Mouse (Mus musculus): ENCODE measurements around the gene Pex6.
"Not testable (repeated sequence)": the region's sequence is repeated elsewhere in the genome, so short reads cannot be mapped to it uniquely, and the experiment has no call there.

The Pex6 gene

DNA sequence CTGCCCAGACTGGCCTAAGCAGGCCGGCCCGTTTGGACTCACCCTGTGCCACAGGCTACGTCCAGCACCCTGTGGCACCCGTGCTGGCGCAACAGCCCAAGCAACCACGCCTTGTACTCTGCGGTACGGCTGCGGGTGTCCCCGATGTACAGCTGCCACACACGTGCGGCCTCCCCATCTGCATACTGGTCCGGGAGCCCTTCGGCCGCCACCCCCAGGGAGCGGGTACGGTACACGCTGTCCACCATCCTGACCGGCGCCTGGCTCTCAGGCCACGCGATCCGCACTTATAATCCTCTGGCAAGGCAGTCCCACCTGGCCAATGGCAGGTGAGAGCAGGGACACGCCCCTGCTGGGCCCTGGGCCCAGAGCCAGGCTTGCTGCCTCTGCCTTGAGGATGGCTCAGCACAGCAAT is 17.6 kb downstream of the Pex6 start, which contains the start of gene Gnmt:
Gnmt (minus strand) TSS at position 265 of the 415 bp plus-strand sequence.
- DNase-seq (ENCODE audit: inconsistent age in 2 of 2, low spot score in 1 of 2), result no peak

DNA sequence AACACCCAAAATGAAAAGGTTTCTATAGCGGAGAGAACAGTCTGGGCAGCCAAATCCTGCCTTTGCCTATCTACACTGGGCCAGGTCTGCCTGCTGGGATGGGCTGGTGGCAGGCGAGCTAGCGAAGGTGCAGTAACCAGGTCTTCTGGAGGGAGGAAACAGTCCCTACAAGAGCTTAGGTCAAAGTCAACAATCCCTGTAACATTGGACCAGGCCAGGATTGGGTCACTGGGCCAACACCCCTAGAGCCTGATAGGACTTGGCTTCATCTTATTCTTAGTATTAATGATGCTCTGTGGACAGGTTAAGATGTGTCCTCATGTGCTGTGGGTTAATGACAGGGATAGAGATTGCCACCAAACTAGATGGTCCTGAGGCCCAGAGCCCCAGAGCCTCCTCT is 22.8 kb downstream of the Pex6 start:
- no peak for DNase-seq (ENCODE audit: inconsistent age in 2 of 2, low spot score in 1 of 2)

DNA sequence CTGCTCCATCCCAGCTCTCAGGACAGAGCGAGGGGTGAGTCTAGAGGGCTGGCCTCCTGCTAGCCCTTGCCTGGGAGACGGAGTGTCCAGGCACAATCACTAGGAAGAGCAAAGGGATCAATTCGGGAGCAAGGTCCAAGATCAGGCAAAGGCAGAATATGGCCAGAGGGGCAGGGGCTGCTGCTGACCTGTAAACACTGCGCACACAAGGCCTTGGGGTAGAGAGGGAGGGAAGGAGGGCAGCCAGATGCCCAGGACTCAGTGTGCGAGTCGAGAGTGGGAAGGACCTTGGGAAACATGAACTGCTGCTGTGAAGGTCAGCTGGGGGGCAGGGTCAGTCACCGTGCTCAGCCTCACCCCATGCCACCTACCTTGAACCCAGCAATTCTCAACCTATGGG is 24.0 kb downstream of the Pex6 start:
- no peak for DNase-seq (ENCODE audit: inconsistent age in 2 of 2, low spot score in 1 of 2)

DNA sequence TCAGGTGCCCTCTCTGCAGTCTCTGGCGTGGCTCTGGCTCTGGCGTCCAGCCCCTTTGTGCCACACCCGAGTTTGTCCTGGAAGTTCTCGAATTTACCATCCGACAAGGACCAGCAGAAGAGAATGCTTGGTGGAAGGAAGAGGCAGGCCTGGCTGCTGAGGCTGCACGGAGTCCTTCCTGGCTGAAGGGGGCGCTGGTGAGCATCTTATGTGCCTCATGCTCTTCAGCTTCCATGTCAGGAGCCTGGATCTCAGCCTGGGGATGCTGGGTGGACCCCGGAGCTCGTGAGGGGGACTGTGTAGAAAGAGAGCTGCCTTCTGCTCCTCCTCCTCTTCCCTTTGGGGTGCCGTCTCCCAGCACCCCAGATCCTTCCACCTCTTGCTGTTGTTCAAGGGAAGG is 24.9 kb downstream of the Pex6 start:
- peak; percentile 39 to 75 for DNase-seq (ENCODE audit: inconsistent age in 2 of 2, low spot score in 1 of 2)

DNA sequence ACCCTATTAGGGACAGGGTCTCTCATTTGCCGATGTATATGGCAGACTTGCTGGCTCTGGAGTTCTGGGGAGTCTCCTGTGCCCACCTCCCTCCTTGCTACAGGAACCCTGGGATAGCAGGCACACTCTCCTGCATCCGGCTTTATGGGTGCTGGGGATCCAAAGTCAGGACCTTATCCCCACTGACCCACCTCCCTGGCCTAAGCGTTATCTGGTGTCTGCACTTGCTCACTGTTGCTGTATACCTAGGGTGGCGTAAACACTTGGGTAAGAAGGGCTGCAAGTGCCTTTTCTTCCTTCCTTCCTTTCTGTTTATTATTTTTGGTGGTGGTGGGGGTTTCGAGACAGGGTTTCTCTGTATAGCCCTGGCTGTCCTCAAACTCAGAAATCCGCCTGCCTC is 30.0 kb downstream of the Pex6 start:
- DNase-seq (ENCODE audit: inconsistent age in 2 of 2, low spot score in 1 of 2), result no peak

DNA sequence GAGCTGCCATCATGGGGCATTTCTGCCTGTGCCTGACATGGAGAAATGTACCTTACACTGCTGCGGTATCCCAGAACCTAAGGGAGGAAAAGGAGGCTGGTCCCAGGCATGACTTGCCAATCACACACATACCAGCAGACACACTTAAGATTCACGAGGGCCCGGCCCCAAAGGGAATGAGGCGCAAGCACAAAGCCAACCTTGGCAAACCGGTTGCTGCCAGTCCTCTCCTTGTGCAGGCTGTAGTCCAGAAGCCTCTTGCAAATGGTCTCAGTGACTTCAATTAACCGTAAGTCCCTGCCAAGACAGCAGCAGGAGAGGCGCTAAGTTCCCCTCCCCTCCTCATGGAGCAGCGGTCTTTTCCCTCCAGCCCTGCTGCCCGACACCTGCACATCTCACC is 31.7 kb downstream of the Pex6 start:
- no peak for DNase-seq (ENCODE audit: inconsistent age in 2 of 2, low spot score in 1 of 2)

DNA sequence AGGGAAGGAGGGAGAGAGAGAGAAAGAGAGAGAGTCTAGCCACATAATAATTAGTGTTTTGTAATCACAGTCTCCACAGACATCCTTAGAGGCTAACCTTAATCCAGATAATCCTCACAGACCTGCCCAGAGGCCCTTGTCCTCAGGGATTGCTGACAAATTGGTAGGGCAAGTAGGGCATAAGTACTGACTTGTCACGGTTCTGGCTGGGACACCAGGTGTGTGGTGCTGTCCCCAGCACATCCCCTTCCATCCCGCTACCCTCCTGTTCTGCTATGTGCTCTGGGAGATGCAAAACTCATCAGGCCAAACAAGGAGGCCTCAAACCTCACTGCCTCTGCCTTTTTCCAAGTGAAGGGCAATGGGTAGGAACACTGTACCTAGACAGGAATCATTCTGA is 34.2 kb downstream of the Pex6 start:
- no peak for DNase-seq (ENCODE audit: inconsistent age in 2 of 2, low spot score in 1 of 2)

DNA sequence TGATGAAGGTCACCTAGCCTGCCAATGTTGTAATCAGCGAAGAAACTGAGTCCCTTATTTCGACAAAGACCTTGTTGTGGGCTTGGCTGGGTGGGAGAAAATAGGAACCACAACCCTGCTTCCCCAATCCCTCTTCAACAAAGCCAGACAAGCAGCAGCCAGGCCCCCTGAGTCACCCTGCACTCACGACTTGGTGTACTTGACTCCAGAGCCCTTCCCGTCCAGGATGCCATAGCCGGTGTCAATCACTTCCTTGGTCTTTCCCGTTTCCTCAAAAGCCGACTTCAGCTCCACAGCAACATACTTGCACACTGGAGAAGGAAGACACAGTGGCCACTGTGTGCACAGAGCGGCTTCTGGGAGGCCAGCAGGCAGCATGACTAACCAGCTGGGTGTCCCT is 36.0 kb downstream of the Pex6 start:
- no peak for DNase-seq (ENCODE audit: inconsistent age in 2 of 2, low spot score in 1 of 2)

DNA sequence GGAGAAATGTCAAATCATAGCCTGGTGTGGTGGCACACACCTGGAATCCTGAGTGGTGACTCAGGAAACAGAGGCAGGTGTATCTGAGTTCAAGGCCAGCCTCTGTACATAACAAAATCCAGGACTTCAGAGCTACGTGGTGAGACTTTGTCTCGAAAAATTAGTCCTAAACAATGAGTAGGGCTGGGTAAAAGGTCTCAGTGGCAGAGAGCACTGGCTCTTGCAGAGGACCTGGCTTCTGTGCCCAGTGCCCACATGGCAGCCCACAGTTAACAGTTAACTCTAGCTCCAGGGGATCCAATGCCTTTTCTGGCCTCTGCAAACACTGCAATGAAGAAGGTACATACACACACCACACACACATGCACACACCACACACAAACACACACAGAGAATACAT is 36.5 kb downstream of the Pex6 start:
- no peak for DNase-seq (ENCODE audit: inconsistent age in 2 of 2, low spot score in 1 of 2)

DNA sequence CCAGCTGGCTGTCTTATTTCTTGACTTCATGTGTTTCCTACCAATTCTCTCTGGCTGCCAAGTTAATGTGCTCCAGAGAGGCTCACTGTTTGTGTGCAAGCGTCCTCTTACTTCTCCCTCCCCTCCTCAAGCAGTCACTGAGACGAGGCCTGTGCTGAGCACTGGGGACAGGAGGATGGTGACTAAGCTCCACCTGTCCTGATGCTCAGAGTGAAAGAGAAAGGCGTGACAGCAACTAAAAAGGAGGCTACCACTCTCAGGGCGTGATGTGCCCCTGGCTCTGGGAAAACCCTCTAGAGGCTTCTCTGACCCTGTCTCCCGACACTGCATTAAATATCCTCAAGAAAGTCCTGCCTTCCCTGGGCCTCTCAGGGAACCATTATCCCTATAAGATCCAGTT is 38.0 kb downstream of the Pex6 start:
- no peak for DNase-seq (ENCODE audit: inconsistent age in 2 of 2, low spot score in 1 of 2)

DNA sequence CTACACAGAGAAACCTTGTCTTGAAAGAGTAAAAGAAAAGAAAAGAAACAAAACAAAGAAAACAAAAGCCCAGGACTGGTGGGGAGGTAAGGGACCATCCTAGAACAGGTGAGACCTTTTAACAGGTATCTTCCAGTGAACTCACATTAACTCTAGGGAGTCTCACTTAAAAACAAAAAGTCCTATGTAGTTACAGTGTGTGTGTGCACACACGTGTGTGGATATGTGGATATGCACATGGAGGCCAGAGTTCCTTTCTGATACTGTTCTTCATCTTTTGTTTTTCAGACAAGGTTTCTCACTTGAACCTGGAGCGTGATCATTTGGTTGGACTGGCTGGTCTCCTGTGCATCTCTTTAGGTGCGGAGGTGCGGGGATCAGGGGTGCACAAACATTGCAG is 39.3 kb downstream of the Pex6 start:
- DNase-seq (ENCODE audit: inconsistent age in 2 of 2, low spot score in 1 of 2), result no peak

DNA sequence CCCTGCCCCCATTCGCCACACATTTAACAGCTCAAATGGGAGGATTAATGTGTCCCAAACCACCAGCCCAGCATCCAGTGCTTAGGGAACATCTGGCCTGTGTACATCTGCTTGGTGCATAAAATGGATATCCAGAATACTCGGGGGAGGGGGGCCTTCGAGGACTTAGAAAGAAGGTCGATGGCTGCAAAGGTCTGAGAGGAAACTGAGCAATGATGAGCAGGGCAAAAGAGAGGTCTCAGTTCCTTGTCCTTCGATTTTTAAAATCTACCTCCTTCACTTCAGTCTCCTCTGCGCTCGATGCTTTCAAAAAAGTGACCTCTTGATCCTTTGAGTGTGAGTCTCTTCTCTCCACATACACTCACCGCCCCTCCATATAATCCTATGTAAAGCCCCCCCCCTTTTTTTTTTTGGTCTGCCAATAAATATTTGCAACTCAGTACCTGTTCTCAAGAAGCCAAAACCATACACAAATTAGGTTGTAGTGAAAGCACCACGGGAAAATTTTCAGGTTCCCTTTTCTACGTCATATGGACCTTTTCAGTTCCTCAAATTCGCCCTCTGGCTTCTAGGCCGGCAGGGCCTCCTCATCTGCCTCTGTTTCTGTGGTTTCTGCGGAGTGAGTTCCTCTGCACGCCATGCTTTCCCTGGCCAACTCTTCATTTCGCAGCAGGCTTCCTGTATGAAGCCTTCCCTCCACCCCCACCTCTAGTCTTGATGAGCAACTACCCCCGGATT is 40.0 kb downstream of the Pex6 start:
- DNase-seq (ENCODE audit: inconsistent age in 2 of 2, low spot score in 1 of 2), result peak in 1 of 2 experiments; percentile 49

DNA sequence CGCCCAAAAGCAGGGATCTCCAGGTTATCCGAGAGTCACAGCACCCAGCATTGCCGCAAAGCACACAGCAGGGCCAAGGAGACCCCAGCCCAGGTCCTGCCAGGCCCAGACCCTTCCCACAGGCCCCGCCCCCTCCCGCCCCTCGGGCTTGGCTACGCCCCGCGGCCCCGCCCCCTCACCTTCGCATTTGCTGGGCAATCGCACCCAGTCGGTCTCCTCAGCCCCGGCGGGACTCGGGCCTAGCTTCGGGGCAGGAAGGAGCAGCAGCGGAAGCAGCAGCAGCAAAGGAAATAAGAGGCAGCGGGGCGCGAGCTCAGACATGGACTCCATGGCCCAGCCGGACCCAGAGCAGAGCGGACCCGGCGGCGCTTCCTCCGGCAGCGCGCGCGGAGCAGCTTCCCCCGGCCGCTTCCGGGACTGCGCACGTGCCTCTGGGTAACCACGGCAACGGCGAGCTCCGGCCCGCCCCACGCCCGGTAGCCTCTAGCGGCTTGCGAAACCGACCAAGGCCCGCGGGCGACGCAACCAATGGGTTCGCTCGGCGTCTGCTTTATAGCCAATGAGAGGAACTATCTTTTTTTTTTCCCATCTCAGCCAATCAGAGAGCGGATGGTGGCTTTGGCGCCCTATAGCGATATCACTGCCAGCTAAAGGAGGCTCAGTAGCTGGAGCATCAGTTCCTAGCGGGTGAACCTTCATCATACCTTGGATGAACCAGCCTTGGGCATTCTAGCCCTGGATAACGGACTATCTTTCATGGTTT is 40.7 kb downstream of the Pex6 start, which contains the start of gene Cnpy3:
Cnpy3 (minus strand) TSS at position 421 of the 763 bp plus-strand sequence.
- DNase-seq (ENCODE audit: inconsistent age in 2 of 2, low spot score in 1 of 2), result peak; percentile 98 to 99

DNA sequence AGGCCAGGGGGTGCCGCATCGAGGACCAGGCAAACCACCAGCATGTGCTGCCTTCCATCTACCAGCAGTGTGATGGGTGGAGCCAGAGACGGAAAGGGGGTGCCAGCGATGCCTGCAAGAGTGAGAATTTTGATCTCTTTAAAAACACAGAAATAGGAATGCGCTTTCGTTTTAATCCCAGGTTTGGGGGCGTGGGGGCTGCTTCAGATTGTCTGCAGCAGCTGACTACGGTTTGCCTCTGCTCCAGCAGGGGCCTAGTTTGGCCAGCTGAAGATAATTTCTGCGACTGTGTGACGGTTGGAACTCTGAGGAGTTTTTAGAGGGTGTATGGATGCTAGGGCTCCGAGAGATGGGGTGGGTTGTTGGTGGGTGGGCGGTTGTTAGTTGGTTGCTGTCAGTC is 47.5 kb downstream of the Pex6 start:
- no peak for DNase-seq (ENCODE audit: inconsistent age in 2 of 2, low spot score in 1 of 2)

DNA sequence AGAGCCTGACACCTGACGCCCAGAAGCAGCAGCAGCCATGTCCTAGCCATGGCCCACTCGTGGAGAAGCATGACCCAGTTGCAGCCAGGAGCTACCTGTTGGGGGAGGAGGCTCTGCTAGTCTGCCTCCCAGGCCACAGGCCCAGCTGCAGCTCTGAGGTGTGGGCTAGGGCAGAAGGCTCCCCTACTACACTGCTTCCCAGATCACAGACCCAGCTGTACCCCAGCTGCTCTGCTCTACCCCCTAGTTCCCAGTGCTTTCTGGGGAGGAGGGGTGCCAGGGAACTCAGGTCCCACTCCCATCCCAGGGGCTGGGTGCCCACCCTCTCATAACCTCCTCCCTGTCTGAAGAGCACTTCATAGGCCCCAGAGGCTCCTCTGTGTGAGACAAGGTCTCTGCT is 52.3 kb downstream of the Pex6 start, which contains the start of gene Ptcra:
Ptcra (minus strand) TSS at position 169 of the 400 bp plus-strand sequence.
- DNase-seq (ENCODE audit: inconsistent age in 2 of 2, low spot score in 1 of 2), result no peak

DNA sequence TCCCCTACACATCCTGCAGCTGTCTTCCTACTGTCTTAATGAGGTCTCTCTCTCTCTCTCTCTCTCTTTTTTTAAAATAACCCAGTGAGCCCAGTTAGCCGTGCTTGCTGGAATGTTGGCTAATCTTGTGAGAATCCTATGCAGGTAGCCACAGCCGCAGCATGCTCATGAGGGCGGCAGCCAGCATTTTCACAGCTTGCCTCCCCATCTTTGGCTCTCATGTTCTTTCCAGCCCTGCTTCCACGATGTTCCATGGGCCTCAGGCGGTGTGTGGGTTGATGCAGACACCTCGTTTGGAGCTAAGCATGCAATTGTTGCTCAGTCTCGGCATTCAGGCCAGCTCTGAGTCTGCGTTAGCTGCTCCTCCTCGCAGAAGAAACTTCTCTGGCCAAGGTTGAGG is 53.7 kb downstream of the Pex6 start:
- DNase-seq (ENCODE audit: inconsistent age in 2 of 2, low spot score in 1 of 2), result not testable (repeated sequence)

DNA sequence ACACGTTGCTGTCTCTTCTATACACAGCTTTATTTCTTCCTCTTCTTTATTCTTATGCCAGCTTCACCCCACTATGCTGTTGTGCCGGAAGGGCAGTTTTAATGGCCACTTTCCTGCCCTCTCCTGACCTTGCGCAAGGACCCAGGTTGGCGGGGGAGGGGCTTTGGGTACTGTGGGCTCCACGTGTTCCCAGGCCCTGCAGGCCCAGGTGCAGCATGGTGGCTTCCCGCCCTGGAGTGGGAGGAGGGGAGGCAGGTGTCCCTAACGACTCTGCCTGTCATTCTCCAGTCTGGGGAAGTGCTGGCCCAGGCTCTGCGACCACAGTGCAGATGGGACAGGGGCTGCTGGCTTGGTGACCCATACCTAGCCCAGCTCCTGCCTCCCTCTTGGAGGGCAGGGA is 56.6 kb downstream of the Pex6 start:
- no peak for DNase-seq (ENCODE audit: inconsistent age in 2 of 2, low spot score in 1 of 2)

DNA sequence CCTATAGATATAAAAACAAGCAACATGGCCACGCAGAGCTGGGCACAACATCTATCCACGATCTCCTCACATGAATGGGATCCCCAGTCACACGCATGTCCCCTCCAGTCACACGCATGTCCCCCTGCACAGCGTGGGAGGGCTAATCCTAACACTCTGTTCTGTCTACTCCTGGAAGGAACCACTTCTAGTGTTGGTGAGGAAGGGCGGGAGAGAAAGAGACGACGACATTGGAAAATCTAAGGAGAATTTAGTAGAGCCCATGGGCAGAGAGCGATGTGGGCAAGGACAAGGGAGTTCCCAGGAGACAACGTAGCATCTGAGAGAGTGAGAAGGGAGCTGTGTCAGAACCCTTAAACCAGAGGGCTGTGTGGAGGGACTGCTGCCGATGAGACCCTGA is 59.3 kb downstream of the Pex6 start:
- no peak for DNase-seq (ENCODE audit: inconsistent age in 2 of 2, low spot score in 1 of 2)

DNA sequence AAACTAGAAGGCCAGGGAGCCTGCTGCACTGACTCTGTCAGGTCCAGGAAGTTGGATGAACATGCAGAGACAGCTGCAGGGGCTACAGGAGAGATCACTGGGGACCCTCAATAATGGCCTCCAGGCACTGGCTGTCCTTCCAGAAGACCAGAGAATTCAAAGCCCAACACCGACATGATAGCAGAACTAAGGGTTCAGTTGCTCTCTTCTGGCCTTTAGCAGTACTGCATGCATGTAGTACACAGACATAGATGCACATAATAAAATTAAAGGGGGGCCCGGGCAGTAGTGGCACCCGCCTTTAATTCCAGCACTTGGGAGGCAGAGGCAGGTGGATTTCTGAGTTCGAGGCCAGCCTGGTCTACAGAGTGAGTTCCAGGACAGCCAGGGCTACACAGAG is 59.8 kb downstream of the Pex6 start:
- no peak for DNase-seq (ENCODE audit: inconsistent age in 2 of 2, low spot score in 1 of 2)

DNA sequence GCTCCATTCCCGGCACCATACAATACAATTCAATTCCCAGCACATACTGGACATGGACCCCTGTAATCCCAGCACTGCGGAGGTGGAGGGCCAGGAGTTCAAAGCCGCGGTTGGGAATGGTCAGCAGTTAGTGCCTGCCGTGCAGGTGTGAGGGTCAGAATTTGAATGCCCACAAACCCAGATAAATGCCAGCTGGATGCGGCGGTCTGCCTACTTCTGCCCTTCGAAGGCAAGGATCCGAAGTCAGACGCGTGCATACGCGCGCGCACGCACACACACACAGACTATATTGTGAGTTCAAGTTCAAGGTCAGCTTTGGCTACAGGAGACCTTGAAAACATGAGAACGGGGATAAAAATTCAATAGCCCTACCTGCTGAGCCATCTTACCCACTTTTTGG is 60.4 kb downstream of the Pex6 start:
- DNase-seq (ENCODE audit: inconsistent age in 2 of 2, low spot score in 1 of 2), result peak; percentile 35 to 66

DNA sequence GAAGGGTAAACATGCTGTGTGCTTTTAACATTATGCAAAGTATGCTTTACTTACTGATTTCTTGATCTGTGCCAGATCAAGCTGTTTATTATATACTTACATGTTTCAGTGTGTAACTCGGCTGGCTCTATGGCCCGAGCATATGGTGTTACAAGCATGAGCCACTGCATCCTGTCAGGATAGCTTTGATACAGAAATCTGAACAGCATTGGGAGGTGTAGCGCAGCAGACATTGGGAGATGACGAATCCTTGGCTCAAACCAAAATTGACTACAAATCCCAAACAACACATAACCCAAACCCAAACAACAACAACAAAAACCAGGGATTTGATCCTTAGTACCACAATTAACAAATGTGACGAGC is 60.8 kb downstream of the Pex6 start:
- DNase-seq (ENCODE audit: inconsistent age in 2 of 2, low spot score in 1 of 2), result no peak
